Comparison of ENCODE assay signal across 9 mouse cellular contexts in genomic region chr10:43310781-43311392, GRCm38 (mm10).
DNase-seq lines count a peak whose midpoint lies in the region; ATAC-seq lines count a peak whose summit lies in the region.
"Had no signal": no experiment of that assay in that cellular context is flagged by ENCODE, and none has a peak within 500 bp of the region (broad histone marks: within the 10 kb centered on the region; RNA-seq: fewer than 3 reads in every experiment).

No protein-coding gene starts in this region.

- peak; percentile 54; the same call in 1 of the 2 replicates for ATAC-seq in forebrain, embryonic 13.5 days
- no peak for ATAC-seq in forebrain, embryonic 11.5 days (replicated peaks; ENCODE audit: low FRiP score)
- ATAC-seq in intestine, embryonic 14.5 days (replicated peaks; ENCODE audit: low FRiP score, low TSS enrichment, low read depth) = no peak
- ATAC-seq in stomach, embryonic 16.5 days (ENCODE audit: insufficient read depth, low FRiP score) = 0 out of 2 replicates have a peak, but pooled peaks have one; percentile 19

- H3K27ac ChIP-seq in forebrain, embryonic 13.5 days = no peak overlapping the region
- H3K27ac ChIP-seq in forebrain, embryonic 11.5 days (ENCODE audit: low read depth, low read length) = no peak overlapping the region
- no peak overlapping the region for H3K27ac ChIP-seq in intestine, embryonic 14.5 days (ENCODE audit: low read depth)
- no peak overlapping the region for H3K27ac ChIP-seq in stomach, embryonic 16.5 days (ENCODE audit: low read length)

- no peak overlapping the region for H3K4me3 ChIP-seq in forebrain, embryonic 13.5 days
- no peak overlapping the region for H3K4me3 ChIP-seq in forebrain, embryonic 11.5 days (ENCODE audit: low read depth, low read length)
- no peak overlapping the region for H3K4me3 ChIP-seq in intestine, embryonic 14.5 days (ENCODE audit: low read depth, low read length)
- H3K4me3 ChIP-seq in stomach, embryonic 16.5 days (replicated peaks; ENCODE audit: low read length) = no peak overlapping the region

- H3K4me1 ChIP-seq in forebrain, embryonic 13.5 days = peaks cover 41% of the 10 kb centered on the region
- H3K4me1 ChIP-seq in forebrain, embryonic 11.5 days (replicated peaks; ENCODE audit: control insufficient read depth, insufficient read depth, low read length) = no peaks in the 10 kb centered on the region
- no peaks in the 10 kb centered on the region for H3K4me1 ChIP-seq in intestine, embryonic 14.5 days (replicated peaks; ENCODE audit: control insufficient read depth, insufficient read depth, low read length)
- H3K4me1 ChIP-seq in stomach, embryonic 16.5 days (ENCODE audit: control insufficient read depth, insufficient read depth, low read length) = peaks cover 15% of the 10 kb centered on the region; the same call in 1 of the 2 replicates

- H3K9me3 ChIP-seq in forebrain, embryonic 13.5 days (replicated peaks) = no peaks in the 10 kb centered on the region
- no peaks in the 10 kb centered on the region; the same call in 1 of the 2 replicates for H3K9me3 ChIP-seq in forebrain, embryonic 11.5 days (ENCODE audit: control insufficient read depth, low read length)
- no peaks in the 10 kb centered on the region for H3K9me3 ChIP-seq in intestine, embryonic 14.5 days (ENCODE audit: control insufficient read depth, low read length)
- peaks cover under 1% of the 10 kb centered on the region; the same call in 1 of the 2 replicates for H3K9me3 ChIP-seq in stomach, embryonic 16.5 days (replicated peaks; ENCODE audit: control insufficient read depth, low read length)

- H3K27me3 ChIP-seq in forebrain, embryonic 13.5 days = no peaks in the 10 kb centered on the region
- no peaks in the 10 kb centered on the region for H3K27me3 ChIP-seq in forebrain, embryonic 11.5 days (ENCODE audit: control insufficient read depth, insufficient read depth, low read length)
- no peaks in the 10 kb centered on the region for H3K27me3 ChIP-seq in intestine, embryonic 14.5 days (replicated peaks; ENCODE audit: control insufficient read depth, insufficient read depth, low read length)
- H3K27me3 ChIP-seq in stomach, embryonic 16.5 days (ENCODE audit: control insufficient read depth, insufficient read depth, low read length) = no peaks in the 10 kb centered on the region

- 38% methylated on average over 10 of the region's 10 CpGs for WGBS in forebrain, embryonic 13.5 days
- 66% methylated on average over 10 of the region's 10 CpGs for WGBS in forebrain, embryonic 11.5 days
- 70% methylated on average over 10 of the region's 10 CpGs for WGBS in intestine, embryonic 14.5 days
- WGBS in stomach, embryonic 16.5 days = 46% methylated on average over 10 of the region's 10 CpGs

- DNase-seq in forebrain, embryonic 11.5 days (ENCODE audit: low spot score) = no peak
- peak; percentile 4 for DNase-seq in ovary, adult 18-20 months (ENCODE audit: low spot score)
- no peak for DNase-seq in ovary, postnatal 10 days (ENCODE audit: low spot score)
- peak; percentile 49 for DNase-seq in intestine, embryonic 14.5 days (ENCODE audit: low spot score)
- DNase-seq in c-Kit-positive CD71-positive TER-119-positive erythroid progenitor cells, embryonic 14.5 days (ENCODE audit: low spot score) = no peak
- DNase-seq in layer of hippocampus, adult 9-10 months (ENCODE audit: low spot score) = no peak

- no peak overlapping the region for H3K4me2 ChIP-seq in forebrain, embryonic 13.5 days
- H3K4me2 ChIP-seq in forebrain, embryonic 11.5 days (ENCODE audit: low read depth, low read length, severe bottlenecking) = no peak overlapping the region
- no peak overlapping the region for H3K4me2 ChIP-seq in intestine, embryonic 14.5 days (ENCODE audit: low read length)
- H3K4me2 ChIP-seq in stomach, embryonic 16.5 days (ENCODE audit: low read depth, low read length) = no peak overlapping the region
- H3K4me2 ChIP-seq: midbrain, embryonic 11.5 days had no signal

- H3K36me3 ChIP-seq in forebrain, embryonic 13.5 days (ENCODE audit: poor library complexity, severe bottlenecking) = no peaks in the 10 kb centered on the region
- H3K36me3 ChIP-seq in forebrain, embryonic 11.5 days (ENCODE audit: control insufficient read depth, insufficient read depth, low read length) = no peaks in the 10 kb centered on the region
- no peaks in the 10 kb centered on the region for H3K36me3 ChIP-seq in intestine, embryonic 14.5 days (ENCODE audit: control insufficient read depth, insufficient read depth, low read length)
- H3K36me3 ChIP-seq in stomach, embryonic 16.5 days (ENCODE audit: control insufficient read depth, insufficient read depth, low read length) = no peaks in the 10 kb centered on the region

- H3K9ac ChIP-seq in forebrain, embryonic 13.5 days = no peak overlapping the region
- H3K9ac ChIP-seq in forebrain, embryonic 11.5 days (ENCODE audit: low read length) = no peak overlapping the region
- no peak overlapping the region for H3K9ac ChIP-seq in intestine, embryonic 14.5 days (ENCODE audit: low read length)
- no peak overlapping the region for H3K9ac ChIP-seq in stomach, embryonic 16.5 days (ENCODE audit: low read length)

Comparison
In these comparisons a context has a peak if more than half of its experiments do, and no peak if none do; other contexts are left out.
1. ATAC-seq: peak in forebrain, embryonic 13.5 days (single experiment) and stomach, embryonic 16.5 days (single experiment); none in forebrain, embryonic 11.5 days (single experiment) and intestine, embryonic 14.5 days (single experiment).
2. DNase-seq: peak in ovary, adult 18-20 months (single experiment) and intestine, embryonic 14.5 days (single experiment); none in forebrain, embryonic 11.5 days (single experiment), ovary, postnatal 10 days (single experiment), c-Kit-positive CD71-positive TER-119-positive erythroid progenitor cells, embryonic 14.5 days (single experiment) and layer of hippocampus, adult 9-10 months (single experiment).